8 mouse cellular contexts compared by ENCODE assay signal in genomic region chr10:75517758-75518143, GRCm38 (mm10). TPM values are rescaled to one million over a fixed set of nuclear protein-coding genes. Genes with fewer than 3 reads are reported as not detected.
DNase-seq lines count a peak whose midpoint lies in the region; ATAC-seq and TF ChIP-seq lines count a peak whose summit lies in the region.

Gene Gucd1 (minus strand): TSS chr10:75517972.

- peak within 1 kb of the TSS; percentile 93 for H3K27ac ChIP-seq in forebrain, embryonic 10.5 days
- peak within 1 kb of the TSS; percentile 99 for H3K27ac ChIP-seq in heart, embryonic 15.5 days
- peak within 1 kb of the TSS; percentile 97 for H3K27ac ChIP-seq in liver, embryonic 14.5 days
- H3K27ac ChIP-seq in neural tube, embryonic 11.5 days (ENCODE audit: low read depth, low read length): peak within 1 kb of the TSS; percentile 94
- H3K27ac ChIP-seq in stomach, postnatal 0 days (replicated peaks): peak within 1 kb of the TSS; percentile 99

- TF ChIP-seq EP300 in liver, embryonic 14.5 days (IDR thresholded peaks at IDR 0.05; ENCODE audit: low read depth): peak; percentile 47; the same call in 1 of the 2 replicates
- peak; percentile 86 for TF ChIP-seq EP300 in stomach, postnatal 0 days (optimal IDR thresholded peaks at IDR 0.05)

- peak; percentile 87 for ATAC-seq in heart, embryonic 15.5 days (replicated peaks; ENCODE audit: insufficient number of reproducible peaks, insufficient read depth, low FRiP score, low read depth)
- peak; percentile 75 for ATAC-seq in liver, embryonic 14.5 days (ENCODE audit: insufficient read depth)
- peak; percentile 89 for ATAC-seq in neural tube, embryonic 11.5 days (ENCODE audit: insufficient read depth, low FRiP score, low TSS enrichment)
- ATAC-seq in stomach, postnatal 0 days (ENCODE audit: low FRiP score, low TSS enrichment): peak; percentile 93

- H3K36me3 ChIP-seq in forebrain, embryonic 10.5 days (replicated peaks): peaks cover 36% of the 10 kb centered on the region
- peaks cover 18% of the 10 kb centered on the region; the same call in 1 of the 2 replicates for H3K36me3 ChIP-seq in heart, embryonic 15.5 days
- peaks cover 24% of the 10 kb centered on the region for H3K36me3 ChIP-seq in liver, embryonic 14.5 days (replicated peaks; ENCODE audit: control insufficient read depth, insufficient read depth, low read depth)
- H3K36me3 ChIP-seq in neural tube, embryonic 11.5 days (ENCODE audit: control insufficient read depth, insufficient read depth, low read length): peaks cover 4% of the 10 kb centered on the region
- H3K36me3 ChIP-seq in stomach, postnatal 0 days (ENCODE audit: control insufficient read depth, insufficient read depth, low read length): peaks cover 5% of the 10 kb centered on the region; the same call in 1 of the 2 replicates

- no peaks in the 10 kb centered on the region for H3K9me3 ChIP-seq in forebrain, embryonic 10.5 days
- no peaks in the 10 kb centered on the region for H3K9me3 ChIP-seq in heart, embryonic 15.5 days (replicated peaks)
- H3K9me3 ChIP-seq in liver, embryonic 14.5 days (ENCODE audit: control insufficient read depth, low read length): no peaks in the 10 kb centered on the region
- H3K9me3 ChIP-seq in neural tube, embryonic 11.5 days (ENCODE audit: control insufficient read depth, low read length): no peaks in the 10 kb centered on the region
- H3K9me3 ChIP-seq in stomach, postnatal 0 days (ENCODE audit: control insufficient read depth, low read length): no peaks in the 10 kb centered on the region

- H3K27me3 ChIP-seq in forebrain, embryonic 10.5 days (ENCODE audit: poor library complexity, severe bottlenecking): no peaks in the 10 kb centered on the region
- no peaks in the 10 kb centered on the region for H3K27me3 ChIP-seq in heart, embryonic 15.5 days
- H3K27me3 ChIP-seq in liver, embryonic 14.5 days (ENCODE audit: control insufficient read depth, insufficient read depth, low read length): no peaks in the 10 kb centered on the region
- no peaks in the 10 kb centered on the region for H3K27me3 ChIP-seq in neural tube, embryonic 11.5 days (ENCODE audit: control insufficient read depth, insufficient read depth, low read length)
- H3K27me3 ChIP-seq in stomach, postnatal 0 days (ENCODE audit: control insufficient read depth, insufficient read depth, low read length): no peaks in the 10 kb centered on the region

- TF ChIP-seq CTCF in liver, embryonic 14.5 days (IDR thresholded peaks at IDR 0.05; ENCODE audit: low read depth): no peak
- no peak for TF ChIP-seq CTCF in stomach, postnatal 0 days (IDR thresholded peaks at IDR 0.05; ENCODE audit: low read depth)

- H3K4me3 ChIP-seq in forebrain, embryonic 10.5 days: peak within 1 kb of the TSS; percentile 90
- H3K4me3 ChIP-seq in heart, embryonic 15.5 days: peak within 1 kb of the TSS; percentile 81
- peak within 1 kb of the TSS; percentile 99 to 100 for H3K4me3 ChIP-seq in liver, embryonic 14.5 days (ENCODE audit: insufficient read depth in 1 of 2, low read depth in 2 of 2, low read length in 2 of 2)
- peak within 1 kb of the TSS; percentile 89 for H3K4me3 ChIP-seq in neural tube, embryonic 11.5 days (ENCODE audit: low read depth, low read length)
- H3K4me3 ChIP-seq in stomach, postnatal 0 days (ENCODE audit: low read depth, low read length): peak within 1 kb of the TSS; percentile 85

- peak within 1 kb of the TSS; percentile 83 for H3K4me2 ChIP-seq in heart, embryonic 15.5 days
- H3K4me2 ChIP-seq in liver, embryonic 14.5 days (ENCODE audit: low read depth): peak within 1 kb of the TSS; percentile 94
- peak within 1 kb of the TSS; percentile 92 for H3K4me2 ChIP-seq in neural tube, embryonic 11.5 days (ENCODE audit: low read depth)
- H3K4me2 ChIP-seq in stomach, postnatal 0 days (replicated peaks; ENCODE audit: low read depth): peak within 1 kb of the TSS; percentile 90

- DNase-seq in CD8-positive naive resting alpha-beta T cell, adult 2 months (ENCODE audit: low read depth in 2 of 2, low spot score in 2 of 2): peak; percentile 98 to 99
- peak; percentile 95 for DNase-seq in c-Kit-positive CD71-negative TER-119-negative erythroid progenitor cells, embryonic 14.5 days (ENCODE audit: low read depth)
- DNase-seq in forebrain, embryonic 10.5 days (ENCODE audit: extremely low spot score, low spot score): peak; percentile 96
- DNase-seq in kidney, postnatal 25 days: peak; percentile 97 to 98
- peak; percentile 94 for DNase-seq in liver, embryonic 14.5 days (ENCODE audit: low read depth in 3 of 3, low spot score in 3 of 3)
- DNase-seq in neural tube, embryonic 11.5 days (ENCODE audit: low spot score): peak; percentile 97
- peak; percentile 97 for DNase-seq in stomach, postnatal 0 days (ENCODE audit: low spot score)

- WGBS in forebrain, embryonic 10.5 days: under 1% methylated on average over 20 of the region's 20 CpGs
- under 1% methylated on average over 20 of the region's 20 CpGs for WGBS in heart, embryonic 15.5 days
- WGBS in liver, embryonic 14.5 days (ENCODE audit: insufficient replicate concordance): under 1% methylated on average over 20 of the region's 20 CpGs
- under 1% methylated on average over 20 of the region's 20 CpGs for WGBS in neural tube, embryonic 11.5 days
- under 1% methylated on average over 20 of the region's 20 CpGs for WGBS in stomach, postnatal 0 days

- H3K4me1 ChIP-seq in forebrain, embryonic 10.5 days: peaks cover 46% of the 10 kb centered on the region
- peaks cover 45% of the 10 kb centered on the region for H3K4me1 ChIP-seq in heart, embryonic 15.5 days (replicated peaks)
- peaks cover 24 to 36% of the 10 kb centered on the region in 2 experiments for H3K4me1 ChIP-seq in liver, embryonic 14.5 days (replicated peaks; ENCODE audit: control insufficient read depth in 2 of 2, insufficient read depth in 2 of 2, low read length in 1 of 2)
- peaks cover 18% of the 10 kb centered on the region for H3K4me1 ChIP-seq in neural tube, embryonic 11.5 days (ENCODE audit: control insufficient read depth, insufficient read depth, low read length)
- no peaks in the 10 kb centered on the region; the same call in 1 of the 2 replicates for H3K4me1 ChIP-seq in stomach, postnatal 0 days (replicated peaks; ENCODE audit: control insufficient read depth, insufficient read depth)

- H3K9ac ChIP-seq in heart, embryonic 15.5 days: peak within 1 kb of the TSS; percentile 96
- H3K9ac ChIP-seq in liver, embryonic 14.5 days (replicated peaks): peak within 1 kb of the TSS; percentile 100
- H3K9ac ChIP-seq in neural tube, embryonic 11.5 days (ENCODE audit: low read length): peak within 1 kb of the TSS; percentile 86
- peak within 1 kb of the TSS; percentile 89 for H3K9ac ChIP-seq in stomach, postnatal 0 days (ENCODE audit: low read length)

RNA-seq across cellular contexts. Expression of gene Gucd1, which starts in this region (rescaled TPM):
- polyA plus RNA-seq in forebrain, embryonic 10.5 days (2016; fragmentation: Nextera tagmentation; extraction: Ambion mirVana): 28.6 and 34.3 TPM in 2 replicates
- 22.8 and 25.6 TPM in 2 replicates for polyA plus RNA-seq in heart, embryonic 15.5 days (2015; fragmentation: Nextera tagmentation; extraction: Ambion mirVana)
- 37.3 and 38.7 TPM in 2 replicates for polyA plus RNA-seq in liver, embryonic 14.5 days (2012; rRNA removed)
- 58.5 and 66.0 TPM in 2 replicates for polyA plus RNA-seq in liver, embryonic 14.5 days (2014; fragmentation: Nextera tagmentation; extraction: Ambion mirVana)
- 33.2 and 37.2 TPM in 2 replicates for polyA plus RNA-seq in neural tube, embryonic 11.5 days (2014; fragmentation: Nextera tagmentation; extraction: Ambion mirVana)
- 14.6 and 14.9 TPM in 2 replicates for polyA plus RNA-seq in stomach, postnatal 0 days (2015; fragmentation: Nextera tagmentation; extraction: Ambion mirVana)

Comparison
In these comparisons a context has a peak if more than half of its experiments do, and no peak if none do; other contexts are left out.
1. Peak in every context shown above with its lines: DNase-seq, ATAC-seq, H3K4me3 ChIP-seq and H3K27ac ChIP-seq.